Mouse (Mus musculus) ES-Bruce4 (cell line): ENCODE data around the gene Nxpe5.

Source experiments
- CTCF ChIP-seq: IDR thresholded peaks from one replicate; pipeline ENCODE4 v1.8.1; 2011; ENCODE audit warnings: low read depth, low read length
- EP300 ChIP-seq: IDR thresholded peaks from 2 replicates; pipeline ENCODE4 v1.6.1; 2011; ENCODE audit warnings: low read depth, low read length; ENCODE audit not compliant: insufficient read depth
- POLR2A ChIP-seq: IDR thresholded peaks from one replicate; pipeline ENCODE4 v1.8.1; 2011; ENCODE audit warnings: low read length; ENCODE audit not compliant: insufficient read depth

- no peak for TF ChIP-seq EP300
- TF ChIP-seq POLR2A: no peak
- no peak for TF ChIP-seq CTCF
These were observed 27.4 kb downstream of the Nxpe5 start for GRCm38 (mm10) chr5:138253061-138253460.
